Mouse (Mus musculus) embryonic facial prominence, embryonic 10.5 days (tissue): Measurements from ENCODE around the gene Rapsn. TPM values are rescaled to one million over a fixed set of nuclear protein-coding genes. Genes with fewer than 3 reads are reported as not detected.
"Not testable (repeated sequence)": the region's sequence is repeated elsewhere in the genome, so short reads cannot be mapped to it uniquely, and the experiment has no call there.

Experiments used
- DNase-seq: peaks from one replicate; pipeline ENCODE4 v3.0.0-alpha.2; 2017; ENCODE audit warnings: low spot score
- H3K27ac ChIP-seq: fragments of 300-500 bp; sonication (generic); replicated peaks from 2 replicates; pipeline ENCODE4 v1.5.1; 2016; ENCODE audit warnings: mild to moderate bottlenecking
- H3K27me3 ChIP-seq: fragments of 300-500 bp; sonication (generic); replicated peaks from 2 replicates; pipeline ENCODE4 v1.6.1; 2016; ENCODE audit warnings: low read depth, mild to moderate bottlenecking; ENCODE audit not compliant: poor library complexity, severe bottlenecking
- H3K36me3 ChIP-seq: fragments of 300-500 bp; sonication (generic); replicated peaks from 2 replicates; pipeline ENCODE4 v1.6.1; 2016; ENCODE audit warnings: mild to moderate bottlenecking, moderate library complexity
- H3K4me1 ChIP-seq: fragments of 300-500 bp; sonication (generic); 2 replicates; pipeline ENCODE4 v1.6.1; 2016
- H3K4me3 ChIP-seq: fragments of 300-500 bp; sonication (generic); 2 replicates; pipeline ENCODE4 v1.5.1; 2016; ENCODE audit warnings: mild to moderate bottlenecking, moderate library complexity
- H3K9me3 ChIP-seq: fragments of 300-500 bp; sonication (generic); 2 replicates; pipeline ENCODE4 v1.6.1; 2016; ENCODE audit warnings: mild to moderate bottlenecking
- WGBS: fragments of 180-500 bp; shearing (Covaris S2); methylation state at CpG from one replicate; pipeline ENCODE4 v1.1.7; 2016; 5-methylcytosine and 5-hydroxymethylcytosine counted together
- polyA plus RNA-seq: library from polyadenylated mRNA; unstranded; fragments of >200 nt; fragmentation: Nextera tagmentation; extraction: Ambion mirVana; gene quantifications from 2 replicates; pipeline ENCODE4 v1.2.1, GENCODE M21; 2016

Gene Rapsn
- polyA plus RNA-seq, result 1.2 and 1.9 TPM in 2 replicates

DNA sequence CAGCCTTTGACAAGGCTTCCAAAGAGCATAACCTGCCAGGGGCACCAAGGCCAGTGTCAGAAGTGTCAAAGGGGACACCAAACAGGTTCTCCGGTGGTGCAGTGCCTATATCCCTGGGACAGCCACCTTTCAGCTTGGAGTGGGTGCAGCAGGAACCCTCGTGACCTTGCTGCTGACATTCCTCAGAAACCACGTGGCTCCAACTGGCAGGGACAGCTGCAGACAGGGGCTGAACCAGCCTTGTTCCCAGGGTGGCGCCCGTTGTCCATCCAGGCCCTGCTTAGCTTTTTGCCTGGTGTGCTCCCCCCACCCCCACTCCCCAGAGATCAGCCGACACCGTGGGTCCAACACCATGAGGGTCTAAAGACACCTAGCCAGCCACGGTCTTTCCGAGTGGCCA lies at the start of gene Rapsn:
TSS of gene Rapsn (plus strand) at position 236 of the 400 bp plus-strand sequence.
- Histone ChIP-seq H3K4me3 (no peak within 1 kb of the TSS), H3K9me3 (no peaks in the 10 kb centered on the region), H3K27ac (peak within 1 kb of the TSS; percentile 48; the same call in 1 of the 2 replicates), H3K4me1 (peaks cover 9% of the 10 kb centered on the region), H3K27me3 (no peaks in the 10 kb centered on the region), H3K36me3 (no peaks in the 10 kb centered on the region)
- peak; percentile 19 for DNase-seq
- 69% methylated on average over 9 of the region's 9 CpGs for WGBS

DNA sequence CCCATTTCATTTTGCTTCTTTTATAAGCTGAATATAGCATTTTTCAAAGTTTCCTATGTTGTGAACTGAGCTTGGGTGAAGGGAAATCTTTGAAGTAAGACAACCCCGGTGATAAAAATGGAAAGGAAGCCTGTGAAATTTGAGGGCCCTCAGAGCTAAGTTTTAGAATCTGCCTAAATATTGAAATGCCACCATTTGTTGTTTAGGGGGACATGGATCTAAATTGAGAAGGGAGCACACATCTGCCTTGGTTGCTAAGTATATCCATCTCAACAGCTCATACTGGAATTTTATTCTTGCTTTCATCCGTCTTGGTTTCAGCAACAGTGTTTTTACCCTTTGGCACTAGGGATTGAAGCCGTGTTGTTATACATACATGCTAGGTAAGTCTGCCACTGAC lies 49.4 kb upstream of the Rapsn start:
- Histone ChIP-seq H3K4me1 (peaks cover 8% of the 10 kb centered on the region; the same call in 1 of the 2 replicates), H3K4me3 (no peak overlapping the region), H3K36me3 (peaks cover 5% of the 10 kb centered on the region; the same call in 1 of the 2 replicates), H3K27ac (no peak overlapping the region), H3K27me3 (no peaks in the 10 kb centered on the region), H3K9me3 (no peaks in the 10 kb centered on the region)
- no peak for DNase-seq
- WGBS, result 92% methylated on average over 3 of the region's 3 CpGs

DNA sequence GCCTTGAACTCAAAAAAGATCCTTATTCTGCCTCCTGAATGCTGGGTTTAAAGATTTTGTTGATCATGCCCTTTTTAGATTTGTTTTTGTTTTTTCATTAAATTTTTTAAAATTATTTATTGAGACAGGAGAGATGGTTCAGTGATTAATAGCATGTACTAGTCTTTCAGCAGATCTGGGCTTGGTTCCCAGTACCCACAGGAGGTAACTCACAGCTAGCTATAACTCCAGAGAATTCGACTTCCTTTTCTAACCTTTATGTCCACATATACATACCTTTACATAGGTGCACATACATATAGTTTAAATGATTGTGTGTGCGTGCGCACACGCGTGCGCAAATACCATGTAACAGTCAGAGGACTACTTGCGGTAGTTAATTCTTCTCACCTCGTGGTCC lies 26.9 kb upstream of the Rapsn start:
- no peak for DNase-seq
- 97% methylated on average over 8 of the region's 8 CpGs for WGBS
- peaks cover 96% of the 10 kb centered on the region for H3K36me3 ChIP-seq
- H3K4me3 ChIP-seq, result no peak overlapping the region
- no peaks in the 10 kb centered on the region for H3K4me1 ChIP-seq
- no peaks in the 10 kb centered on the region for H3K27me3 ChIP-seq
- H3K9me3 ChIP-seq, result no peaks in the 10 kb centered on the region
- H3K27ac ChIP-seq, result no peak overlapping the region

DNA sequence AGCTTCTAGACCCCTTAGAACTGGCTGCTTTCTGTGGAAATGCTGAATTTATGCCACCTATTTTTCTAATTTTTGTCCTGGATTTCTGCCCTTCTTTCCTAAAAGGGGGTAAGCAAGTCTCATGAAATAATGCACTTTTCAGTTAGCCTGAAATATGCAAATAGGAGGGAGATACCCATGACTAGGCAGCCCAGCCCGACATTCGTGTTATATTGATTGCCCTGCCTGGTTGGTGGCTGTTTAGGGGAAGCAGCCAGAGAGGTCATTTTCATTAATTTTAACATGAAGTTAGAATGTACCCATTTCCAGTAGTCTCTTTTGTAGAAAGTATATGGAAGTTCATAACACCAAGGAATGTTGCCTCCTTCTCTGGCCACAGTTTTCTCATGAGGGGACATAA lies 21.5 kb upstream of the Rapsn start:
- Histone ChIP-seq H3K9me3 (no peaks in the 10 kb centered on the region), H3K4me1 (peaks cover 3% of the 10 kb centered on the region; the same call in 1 of the 2 replicates), H3K27ac (no peak overlapping the region), H3K36me3 (peaks cover 97% of the 10 kb centered on the region), H3K4me3 (no peak overlapping the region), H3K27me3 (no peaks in the 10 kb centered on the region)
- 93% methylated on average over 2 of the region's 2 CpGs for WGBS
- DNase-seq, result no peak

DNA sequence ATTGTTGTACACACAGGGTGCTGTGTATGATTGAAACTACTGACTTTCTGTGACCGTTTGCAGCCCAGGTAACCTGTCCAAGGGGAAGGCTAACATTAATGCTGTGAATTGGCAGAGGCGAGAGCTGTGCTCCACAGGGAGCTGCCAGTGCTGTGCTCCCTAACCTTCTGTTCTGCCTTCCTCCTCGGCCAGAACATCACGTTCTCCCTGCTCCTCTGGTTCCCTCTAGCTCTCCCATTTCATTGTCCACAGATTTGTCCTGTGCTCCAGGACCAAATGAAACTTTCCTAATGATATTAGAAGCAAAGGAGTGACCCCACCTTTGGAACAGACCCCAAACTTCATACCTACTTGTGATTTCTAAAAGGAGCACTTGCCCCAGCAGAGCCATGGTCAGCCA lies 20.0 kb upstream of the Rapsn start:
- no peaks in the 10 kb centered on the region for H3K27me3 ChIP-seq
- peaks cover 3% of the 10 kb centered on the region; the same call in 1 of the 2 replicates for H3K4me1 ChIP-seq
- 89% methylated on average over 4 of the region's 4 CpGs for WGBS
- H3K36me3 ChIP-seq, result peaks cover 96% of the 10 kb centered on the region
- DNase-seq, result no peak
- no peak overlapping the region for H3K27ac ChIP-seq
- no peak overlapping the region for H3K4me3 ChIP-seq
- H3K9me3 ChIP-seq, result no peaks in the 10 kb centered on the region

DNA sequence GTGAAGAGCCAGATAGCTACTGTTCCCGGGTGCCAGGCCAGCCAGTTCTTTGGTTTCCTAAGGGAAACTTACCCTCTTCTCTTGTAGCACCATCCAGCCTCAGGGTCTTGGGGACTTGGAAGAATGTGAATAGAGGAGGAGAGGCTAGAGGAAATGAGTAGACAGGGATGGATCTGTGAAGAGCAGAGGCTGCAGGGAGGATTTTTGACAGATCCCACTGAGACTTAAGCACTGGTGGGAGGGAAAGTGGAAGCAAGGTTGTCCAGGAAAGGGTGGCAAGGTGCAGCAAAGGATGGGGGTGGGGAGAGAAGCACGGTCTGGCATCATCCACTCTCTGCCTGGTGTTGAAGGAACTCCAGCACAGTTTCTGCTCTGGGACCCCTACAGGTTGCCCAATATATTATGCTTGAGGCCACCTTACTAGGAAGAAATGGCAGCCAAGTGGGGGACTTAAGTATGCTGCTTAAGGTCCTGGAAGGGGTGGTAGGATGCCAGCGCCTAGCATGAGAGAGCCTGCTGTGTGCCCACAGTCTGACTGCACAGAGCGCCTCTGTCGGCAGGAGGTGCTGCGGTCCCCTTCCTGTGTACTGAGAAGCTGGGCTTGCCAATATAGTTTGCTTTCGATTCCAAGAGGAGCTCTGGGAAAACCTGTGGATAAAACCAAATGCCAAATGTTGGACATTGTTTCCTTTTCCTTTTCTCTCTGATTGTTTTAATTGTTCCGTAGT lies 17.2 kb upstream of the Rapsn start:
- H3K27me3 ChIP-seq, result no peaks in the 10 kb centered on the region
- H3K27ac ChIP-seq, result no peak overlapping the region
- peaks cover 86% of the 10 kb centered on the region for H3K36me3 ChIP-seq
- DNase-seq, result no peak
- no peaks in the 10 kb centered on the region for H3K9me3 ChIP-seq
- whole genome bisulfite sequencing, result 90% methylated on average over 8 of the region's 8 CpGs
- peaks cover 3% of the 10 kb centered on the region; the same call in 1 of the 2 replicates for H3K4me1 ChIP-seq
- H3K4me3 ChIP-seq, result no peak overlapping the region

DNA sequence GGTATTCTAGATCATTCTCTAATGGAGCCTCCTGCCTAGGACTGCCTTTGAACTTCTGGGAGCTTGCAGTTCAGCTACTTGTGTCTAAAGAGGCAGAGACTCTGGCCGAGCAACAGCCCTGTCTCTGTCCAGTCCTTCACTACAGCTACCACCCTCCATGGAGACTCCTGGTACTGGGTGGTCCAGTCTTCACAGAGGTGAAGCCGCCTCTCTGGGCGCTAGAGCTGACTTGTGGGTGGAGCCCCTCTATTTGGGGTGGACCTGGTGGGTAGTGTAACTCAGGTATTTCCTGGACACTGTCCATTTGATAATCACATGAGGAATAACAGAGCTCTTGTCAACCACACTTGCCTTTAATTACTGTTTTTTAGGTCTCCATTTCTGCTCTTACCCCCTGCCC lies 15.5 kb upstream of the Rapsn start:
- Histone ChIP-seq H3K27me3 (no peaks in the 10 kb centered on the region), H3K4me3 (no peak overlapping the region), H3K36me3 (peaks cover 74% of the 10 kb centered on the region), H3K9me3 (no peaks in the 10 kb centered on the region), H3K27ac (no peak overlapping the region), H3K4me1 (peaks cover 3% of the 10 kb centered on the region; the same call in 1 of the 2 replicates)
- DNase-seq, result no peak
- 96% methylated on average over 3 of the region's 3 CpGs for WGBS

DNA sequence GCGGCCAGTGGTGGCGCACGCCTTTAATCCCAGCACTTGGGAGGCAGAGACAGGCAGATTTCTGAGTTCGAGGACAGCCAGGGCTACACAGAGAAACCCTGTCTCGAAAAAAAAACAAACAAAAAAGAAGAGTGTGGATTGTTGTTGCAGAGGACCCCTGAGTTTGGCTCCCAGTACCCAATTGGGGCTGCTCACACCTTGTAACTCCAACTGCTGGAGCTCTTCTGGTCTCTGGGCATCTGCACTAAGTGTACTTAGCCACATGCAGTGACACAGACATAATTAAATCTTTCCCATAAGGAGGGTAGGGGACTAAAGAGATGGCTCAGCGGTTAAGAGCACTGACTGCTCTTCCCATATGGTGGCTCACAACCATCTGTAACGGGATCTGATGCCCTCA lies 13.2 kb upstream of the Rapsn start:
- H3K4me3 ChIP-seq, H3K9me3 ChIP-seq, H3K27me3 ChIP-seq, H3K27ac ChIP-seq, H3K4me1 ChIP-seq, DNase-seq: not testable (repeated sequence)
- H3K36me3 ChIP-seq, result peaks cover 52% of the 10 kb centered on the region
- 93% methylated on average over 7 of the region's 7 CpGs for WGBS

DNA sequence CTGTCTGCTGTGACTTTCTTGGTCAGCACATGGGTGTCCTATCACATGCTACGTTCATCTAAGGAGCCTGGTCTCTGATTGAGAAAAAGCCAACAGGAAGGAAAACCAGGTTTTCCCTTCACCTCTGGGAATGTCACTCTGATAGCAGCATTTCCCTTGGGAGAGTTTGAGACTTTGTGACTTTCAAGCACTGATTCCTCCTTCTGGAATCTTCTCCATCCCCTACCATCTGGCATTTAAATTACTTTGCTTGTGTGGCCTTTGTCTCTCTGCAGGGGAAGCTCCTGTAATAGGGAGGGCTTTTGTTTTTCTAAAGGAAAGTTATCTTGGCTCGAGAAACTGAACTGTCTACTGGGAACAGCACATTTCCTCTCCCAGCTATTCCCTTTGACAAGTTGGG lies 12.3 kb upstream of the Rapsn start:
- Histone ChIP-seq H3K9me3 (no peaks in the 10 kb centered on the region), H3K36me3 (peaks cover 43% of the 10 kb centered on the region), H3K4me1 (no peaks in the 10 kb centered on the region), H3K27ac (no peak overlapping the region), H3K27me3 (no peaks in the 10 kb centered on the region), H3K4me3 (no peak overlapping the region)
- WGBS, result 70% methylated on average over 2 of the region's 2 CpGs
- DNase-seq, result no peak

DNA sequence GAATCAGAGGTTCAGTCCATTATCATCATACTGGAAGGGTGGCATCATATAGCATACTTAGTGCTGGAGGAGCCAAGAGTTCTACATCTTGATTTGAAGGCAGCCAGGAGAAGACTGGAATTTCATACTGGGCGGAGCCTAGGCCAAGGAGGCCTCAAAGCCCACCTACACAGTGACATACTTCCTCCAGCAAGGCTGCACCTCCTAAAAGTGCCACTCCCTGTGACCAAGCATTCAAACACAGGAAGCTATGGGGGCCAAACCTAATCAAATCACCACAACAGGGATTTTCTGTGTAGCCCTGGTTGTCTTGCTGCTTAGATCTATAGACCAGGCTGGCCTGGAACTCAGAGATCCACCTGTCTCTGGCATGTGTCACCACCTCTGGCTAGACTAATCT lies 11.5 kb upstream of the Rapsn start:
- DNase-seq, result no peak
- Histone ChIP-seq H3K27ac (no peak overlapping the region), H3K4me3 (no peak overlapping the region), H3K9me3 (no peaks in the 10 kb centered on the region), H3K27me3 (no peaks in the 10 kb centered on the region), H3K4me1 (no peaks in the 10 kb centered on the region), H3K36me3 (peaks cover 35% of the 10 kb centered on the region)
- WGBS, result 89% methylated on average over 1 of the region's 1 CpGs

DNA sequence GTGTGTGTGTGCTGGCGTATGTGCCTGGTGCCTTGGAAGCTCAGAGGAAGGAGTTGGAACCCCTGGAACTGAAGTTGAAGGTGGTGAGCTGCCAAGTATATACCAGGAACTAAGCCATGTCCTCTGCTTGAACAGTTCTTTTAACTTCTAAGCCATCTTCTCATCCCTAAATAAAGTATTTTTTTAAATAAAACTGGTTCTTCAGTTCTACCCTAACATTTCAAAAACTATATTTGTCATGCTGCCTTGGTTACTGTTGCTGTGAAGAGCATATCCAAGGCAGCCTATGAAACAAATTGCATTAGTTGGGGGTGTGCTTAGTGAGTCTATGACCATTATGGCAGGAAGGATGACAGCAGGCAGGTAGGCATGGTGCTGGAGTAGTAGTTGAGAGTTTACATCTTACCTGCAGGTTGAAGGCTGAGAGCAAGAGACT lies 10.3 kb upstream of the Rapsn start:
- H3K27me3 ChIP-seq, result no peaks in the 10 kb centered on the region
- no peak for DNase-seq
- 91% methylated on average over 1 of the region's 1 CpGs for WGBS
- H3K4me3 ChIP-seq, result no peak overlapping the region
- H3K27ac ChIP-seq, result no peak overlapping the region
- H3K9me3 ChIP-seq, result no peaks in the 10 kb centered on the region
- peaks cover 25% of the 10 kb centered on the region for H3K36me3 ChIP-seq
- no peaks in the 10 kb centered on the region for H3K4me1 ChIP-seq

DNA sequence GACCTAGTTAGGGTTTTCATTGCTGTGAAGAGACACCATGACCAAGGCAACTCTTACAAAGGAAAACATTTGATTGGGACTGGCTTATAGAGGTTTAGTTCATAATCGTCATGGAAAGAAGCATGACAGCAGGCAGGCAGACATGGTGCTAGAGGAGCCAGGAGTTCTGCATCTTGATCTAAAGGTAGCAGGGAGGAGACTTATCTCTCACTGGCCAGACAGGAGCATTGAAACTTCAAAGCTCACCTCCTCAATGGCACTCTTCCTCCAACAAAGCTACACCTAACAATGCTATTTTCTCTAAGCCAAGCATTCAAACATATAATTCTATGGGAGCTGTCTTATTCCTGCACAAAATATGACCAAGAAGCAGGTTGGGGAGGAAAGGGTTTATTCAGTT lies 8.9 kb upstream of the Rapsn start:
- no peaks in the 10 kb centered on the region for H3K27me3 ChIP-seq
- H3K4me3 ChIP-seq, result no peak overlapping the region
- no peak overlapping the region for H3K27ac ChIP-seq
- no peak for DNase-seq
- 78% methylated on average over 1 of the region's 1 CpGs for WGBS
- H3K4me1 ChIP-seq, result no peaks in the 10 kb centered on the region
- H3K36me3 ChIP-seq, result peaks cover 11% of the 10 kb centered on the region
- no peaks in the 10 kb centered on the region for H3K9me3 ChIP-seq

DNA sequence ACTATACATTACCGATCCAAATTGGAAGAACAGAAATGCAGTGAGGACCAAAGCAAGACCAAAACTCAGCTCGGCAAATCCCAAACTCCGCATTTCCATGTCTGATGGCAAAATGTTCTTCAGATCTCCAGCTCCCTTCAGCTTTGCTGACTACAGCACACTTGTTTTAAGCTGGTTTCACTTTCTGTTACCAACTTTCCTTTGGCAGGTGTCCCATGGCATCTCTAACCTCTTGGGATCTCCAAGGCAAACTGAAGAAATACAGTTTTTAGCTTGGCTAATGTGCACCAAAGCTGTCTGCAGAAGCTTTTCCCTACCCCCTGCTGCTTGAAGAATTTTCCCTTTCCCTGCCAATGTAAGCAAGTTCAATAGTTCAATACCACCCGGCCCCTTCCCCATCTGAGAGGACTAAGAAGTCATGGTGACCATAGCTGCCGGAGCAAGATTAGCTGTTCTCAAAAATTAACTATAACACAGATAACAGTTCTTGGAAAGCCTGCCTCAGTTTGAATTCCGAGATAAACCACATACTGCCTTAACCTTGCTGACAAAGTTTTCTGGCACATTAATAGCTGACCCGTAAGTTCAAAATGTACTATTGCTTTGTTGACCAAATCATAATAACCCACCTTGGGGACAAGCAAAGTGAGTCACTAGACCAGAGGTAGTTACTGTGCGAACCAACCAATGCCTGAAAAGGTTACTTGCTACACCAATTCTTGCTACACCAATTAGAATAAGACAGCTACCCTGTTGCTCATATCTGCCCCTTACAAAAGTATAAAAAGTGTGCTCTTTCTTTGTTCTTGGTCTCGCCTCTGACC lies 7.8 kb upstream of the Rapsn start:
- Histone ChIP-seq H3K27ac (no peak overlapping the region), H3K27me3 (no peaks in the 10 kb centered on the region), H3K9me3 (no peaks in the 10 kb centered on the region), H3K4me3 (no peak overlapping the region), H3K36me3 (peaks cover 5% of the 10 kb centered on the region; the same call in 1 of the 2 replicates), H3K4me1 (no peaks in the 10 kb centered on the region)
- no peak for DNase-seq
- 90% methylated on average over 9 of the region's 9 CpGs for WGBS
